Mouse (Mus musculus) kidney, postnatal 25 days (tissue): ENCODE results near the gene Apoh.

ENCODE experiments used
- DNase-seq, 2 experiments: peaks; one replicate each; pipeline ENCODE4 v3.0.0; 2021; ENCODE audit warnings: mixed read lengths in 2 of 2

Apoh gene

DNA sequence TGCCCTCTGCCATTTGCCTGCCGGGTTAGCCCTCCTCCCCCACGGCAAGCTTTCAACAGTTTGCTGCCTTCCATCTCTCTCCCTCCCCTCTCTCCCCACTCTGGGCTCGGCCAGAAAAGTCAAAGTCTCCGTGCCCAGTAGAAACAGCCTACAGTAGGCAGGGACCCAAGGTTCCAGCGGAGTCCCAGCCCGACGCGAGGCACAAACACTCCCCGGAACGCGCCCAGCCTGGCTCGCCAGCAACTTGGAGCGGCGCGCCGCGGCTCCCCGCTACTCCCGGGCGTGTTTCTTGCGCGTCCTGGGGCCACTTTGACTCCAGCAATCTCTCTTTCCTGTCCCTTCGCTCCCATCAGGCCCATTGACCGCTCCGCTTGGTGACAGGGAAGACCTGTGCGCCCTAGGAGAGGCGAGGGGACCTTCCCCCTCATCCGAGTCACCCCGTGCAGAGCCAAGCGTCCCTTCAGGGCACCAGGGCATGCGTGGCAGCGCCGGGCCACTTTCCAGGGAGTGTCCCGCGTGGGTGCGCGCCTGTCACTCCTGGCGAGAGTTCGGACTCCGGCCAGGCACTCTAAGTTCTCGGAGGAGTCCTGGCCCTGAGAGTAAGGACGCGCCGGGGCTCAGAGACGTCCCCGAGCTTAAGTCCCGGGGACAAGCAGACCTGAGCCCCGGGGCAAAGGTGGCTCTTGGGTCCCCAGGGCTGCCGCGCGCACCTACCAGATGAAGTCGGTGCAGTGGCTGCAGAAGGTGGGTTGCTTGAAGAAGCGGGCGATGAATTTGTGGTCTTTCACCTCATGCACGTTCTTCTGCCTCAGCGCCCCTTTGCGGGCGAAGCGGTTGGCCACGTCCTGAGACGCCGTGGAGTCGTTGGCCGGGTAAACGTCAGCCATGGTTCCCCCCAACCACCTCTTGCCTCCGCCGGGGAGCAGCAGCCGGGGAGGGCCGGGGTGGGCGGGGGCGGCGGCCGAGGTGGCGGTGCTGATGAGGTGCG, at the start of gene Apoh:
Apoh (plus strand) TSS at position 574 of the 988 bp plus-strand sequence.
- peak; percentile 57 to 70 for DNase-seq

- no peak for DNase-seq
Measured at GRCm38 (mm10) chr11:108293843-108294242, 49.3 kb upstream of the Apoh start.

- no peak for DNase-seq
Measured at GRCm38 (mm10) chr11:108294305-108294813, 48.8 kb upstream of the Apoh start.

- no peak for DNase-seq
Measured at GRCm38 (mm10) chr11:108295373-108295772, 47.8 kb upstream of the Apoh start.

DNA sequence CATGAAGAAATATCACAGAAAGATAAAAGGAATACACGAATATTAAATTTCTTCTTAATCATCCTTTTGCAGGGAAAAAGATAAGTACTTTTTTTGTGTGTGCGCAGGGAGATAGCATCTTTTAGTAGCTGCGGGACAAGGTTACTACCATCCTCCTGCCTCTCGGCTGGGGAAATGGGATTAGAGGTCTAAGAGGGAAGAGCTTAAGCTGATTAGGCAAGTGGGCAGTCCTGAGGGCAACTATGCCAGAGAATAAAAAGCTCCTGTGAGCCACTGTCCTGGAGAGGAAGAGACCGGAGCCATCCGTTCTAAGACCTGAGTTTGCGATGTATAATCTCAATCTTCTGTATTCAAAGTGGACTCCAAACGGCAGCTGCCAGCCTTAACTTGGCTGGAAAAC, 45.2 kb upstream of the Apoh start:
- no peak for DNase-seq

DNA sequence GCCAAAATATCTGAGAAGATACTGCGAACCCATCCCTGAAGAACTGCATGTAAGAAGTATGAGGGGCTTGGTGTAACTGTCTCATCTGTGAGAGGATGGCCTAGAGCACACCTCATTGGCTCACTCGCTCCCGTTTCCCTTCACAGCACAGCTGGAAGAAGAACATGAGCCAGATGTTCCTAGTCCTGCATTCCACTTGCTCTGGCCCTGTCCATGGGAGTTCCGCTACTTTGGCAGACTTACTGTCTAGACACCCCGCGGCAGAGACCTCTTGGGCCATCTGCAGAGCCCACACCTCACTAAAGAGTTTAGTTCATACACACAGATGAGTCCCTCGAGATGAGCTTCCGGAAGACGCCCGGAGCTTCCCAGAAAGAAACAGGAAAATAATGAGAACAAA, 43.2 kb upstream of the Apoh start:
- DNase-seq, result no peak

DNA sequence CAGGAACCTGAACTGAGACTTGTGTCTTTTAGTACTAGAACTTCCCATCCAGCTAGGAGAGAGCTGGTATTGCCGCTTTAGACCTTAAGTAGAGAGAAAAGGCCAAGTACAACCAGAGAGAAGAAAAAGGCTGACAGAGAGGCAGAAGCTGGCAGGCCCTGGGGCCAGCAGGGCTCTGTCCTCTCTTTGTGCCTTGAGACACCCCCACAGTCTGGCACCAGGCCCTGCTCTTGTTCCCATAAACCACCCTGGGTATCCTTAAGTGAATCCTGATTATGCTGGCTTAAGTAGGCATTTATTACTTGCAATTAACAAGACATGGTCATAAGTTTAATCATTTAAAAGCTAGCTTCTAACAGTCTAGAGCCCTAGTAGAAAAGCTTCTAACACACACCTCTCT, 42.7 kb upstream of the Apoh start:
- DNase-seq, result no peak

- DNase-seq, result no peak
Measured at GRCm38 (mm10) chr11:108301036-108301435, 42.1 kb upstream of the Apoh start.

GRCm38 (mm10) chr11:108301796-108302490, 41.2 kb upstream of the Apoh start:
- no peak for DNase-seq

DNA sequence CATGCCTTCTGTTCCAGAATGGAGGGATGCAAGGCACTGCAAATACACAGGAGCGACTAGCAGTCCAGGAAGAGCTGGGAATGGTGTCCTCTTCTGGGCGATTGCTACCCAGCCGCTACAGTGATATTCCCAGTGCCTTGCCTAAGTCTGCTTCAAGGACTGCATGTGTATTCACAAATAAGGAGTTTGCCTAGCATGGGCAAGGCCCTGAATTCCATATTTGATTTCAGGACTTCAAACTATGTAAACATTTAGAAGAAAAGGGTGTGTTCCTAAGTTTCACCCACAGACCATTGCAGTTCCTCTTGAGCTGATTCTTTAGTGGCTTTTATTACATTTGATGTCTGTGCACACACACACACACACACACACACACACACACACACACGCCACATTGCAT, 39.4 kb upstream of the Apoh start:
- no peak for DNase-seq

GRCm38 (mm10) chr11:108307258-108307657, 35.9 kb upstream of the Apoh start:
- no peak for DNase-seq

- no peak for DNase-seq
Measured at GRCm38 (mm10) chr11:108308253-108308652, 34.9 kb upstream of the Apoh start.

GRCm38 (mm10) chr11:108309791-108310190, 33.4 kb upstream of the Apoh start:
- DNase-seq, result peak in 1 of 2 experiments; percentile 11

DNA sequence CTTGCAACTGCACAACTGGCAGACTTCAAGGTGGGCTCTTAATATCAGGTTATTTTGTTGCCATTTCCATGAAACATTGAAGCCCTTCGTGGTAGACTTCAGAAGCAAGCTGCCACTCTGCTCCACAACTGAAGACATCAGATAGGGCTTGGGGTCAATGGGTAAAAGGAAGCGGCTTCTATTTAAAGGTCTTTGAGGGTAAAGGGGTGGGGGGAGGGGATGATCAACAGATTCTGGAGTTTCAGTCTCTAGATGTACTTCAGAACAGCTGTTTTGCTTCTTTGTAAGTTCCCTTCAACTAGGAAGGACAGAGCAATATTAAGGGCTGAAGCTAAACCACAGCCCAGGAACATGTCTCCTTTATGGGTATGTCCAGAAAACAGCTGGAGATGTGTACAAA, 31.2 kb upstream of the Apoh start:
- no peak for DNase-seq

DNA sequence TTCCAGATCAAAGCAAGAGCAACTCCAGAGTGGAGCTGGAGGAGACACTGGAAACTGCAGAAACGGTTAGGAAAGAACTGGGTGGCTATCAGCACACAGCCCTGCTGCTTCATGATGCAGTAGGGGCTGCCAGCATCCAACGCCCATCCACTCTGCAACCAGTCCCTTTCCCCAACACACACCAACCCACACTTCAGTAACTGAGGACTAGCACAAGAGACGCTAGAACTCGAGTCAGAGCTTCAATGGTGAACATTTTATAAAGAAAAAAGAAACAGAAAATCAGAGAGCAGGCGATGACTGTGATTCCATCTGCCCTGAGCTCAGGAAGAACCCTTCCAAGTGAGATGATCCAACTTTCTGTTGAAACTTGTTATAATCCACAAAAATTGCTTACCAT, 30.6 kb upstream of the Apoh start:
- DNase-seq, result no peak

DNA sequence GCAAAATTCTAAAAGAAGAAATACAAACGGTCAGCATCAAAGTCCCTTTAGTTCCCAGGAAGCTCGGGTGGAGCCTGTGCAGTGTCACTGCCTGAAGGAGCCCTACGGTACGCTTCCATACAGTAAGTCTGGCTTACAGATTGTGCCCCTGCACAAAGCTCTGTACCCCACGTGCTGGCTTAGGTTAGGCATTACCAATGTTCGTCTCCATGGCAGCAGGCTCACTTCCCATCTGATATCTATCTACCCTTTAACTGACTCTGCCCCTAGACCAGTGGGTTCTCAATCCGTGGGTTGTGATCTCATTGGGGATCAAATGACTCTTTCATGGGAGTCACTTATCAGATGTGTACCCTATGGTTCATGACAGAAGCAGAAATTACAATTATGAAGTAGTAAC, 27.4 kb upstream of the Apoh start:
- DNase-seq, result no peak

DNA sequence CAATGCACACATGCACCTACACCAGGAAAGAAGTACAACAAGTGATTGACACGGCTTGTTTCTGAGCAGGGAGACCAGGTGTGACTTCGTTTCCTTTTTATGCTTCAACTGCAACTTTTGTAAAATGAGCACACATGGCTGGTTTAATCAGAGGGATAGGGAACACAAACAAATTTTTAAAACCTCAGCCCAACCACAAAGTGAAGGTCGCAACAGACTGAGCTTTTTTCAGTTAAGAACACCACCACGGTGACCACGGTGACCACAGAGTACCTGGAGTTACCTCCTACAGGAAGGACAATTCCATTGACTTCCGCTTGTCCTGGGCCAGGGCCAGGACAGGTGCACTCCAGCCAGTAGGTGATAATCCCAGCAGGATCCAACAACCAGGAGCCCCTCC, 25.3 kb upstream of the Apoh start:
- no peak for DNase-seq

- DNase-seq, result no peak
Measured at GRCm38 (mm10) chr11:108319162-108319561, 24.0 kb upstream of the Apoh start.

DNA sequence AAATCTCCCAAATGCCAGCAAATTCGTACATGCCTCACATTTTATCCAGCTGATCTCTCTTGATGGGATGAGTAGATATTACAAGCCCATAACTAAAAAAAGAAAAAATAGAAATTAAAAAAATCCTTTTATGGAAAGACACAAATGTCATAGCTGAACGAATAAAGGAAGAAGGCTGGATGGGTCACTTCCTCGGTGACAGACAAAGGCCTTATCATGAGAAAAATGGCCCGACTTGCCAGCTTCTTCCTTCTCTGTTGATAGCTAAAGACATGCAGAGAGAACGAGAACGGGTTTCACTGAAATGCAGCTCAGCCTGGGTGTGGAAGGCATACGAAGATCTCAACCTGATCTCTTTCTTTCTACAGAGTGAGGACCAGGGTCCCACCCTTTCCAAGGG, 22.6 kb upstream of the Apoh start:
- no peak for DNase-seq

- no peak for DNase-seq
Measured at GRCm38 (mm10) chr11:108322156-108322555, 21.0 kb upstream of the Apoh start.

DNA sequence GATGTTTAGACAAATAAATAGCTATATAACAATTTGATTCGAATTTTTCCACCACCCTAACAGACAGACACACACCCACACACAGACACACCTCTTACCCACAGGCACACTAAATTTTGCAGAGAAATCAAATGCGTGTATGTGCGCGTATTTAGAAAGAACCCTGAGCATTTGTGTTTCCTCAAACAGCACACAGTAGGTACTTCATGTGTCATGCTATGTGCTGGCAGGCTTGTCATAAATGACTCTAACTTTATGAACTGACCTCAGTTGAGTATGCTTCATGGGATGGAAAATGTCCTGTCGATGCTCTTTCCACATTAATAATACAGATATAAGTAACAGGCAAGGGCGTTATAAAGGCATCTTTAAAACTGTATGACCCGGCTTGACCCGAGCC, 17.2 kb upstream of the Apoh start:
- no peak for DNase-seq

- no peak for DNase-seq
Measured at GRCm38 (mm10) chr11:108330818-108331217, 12.3 kb upstream of the Apoh start.

DNA sequence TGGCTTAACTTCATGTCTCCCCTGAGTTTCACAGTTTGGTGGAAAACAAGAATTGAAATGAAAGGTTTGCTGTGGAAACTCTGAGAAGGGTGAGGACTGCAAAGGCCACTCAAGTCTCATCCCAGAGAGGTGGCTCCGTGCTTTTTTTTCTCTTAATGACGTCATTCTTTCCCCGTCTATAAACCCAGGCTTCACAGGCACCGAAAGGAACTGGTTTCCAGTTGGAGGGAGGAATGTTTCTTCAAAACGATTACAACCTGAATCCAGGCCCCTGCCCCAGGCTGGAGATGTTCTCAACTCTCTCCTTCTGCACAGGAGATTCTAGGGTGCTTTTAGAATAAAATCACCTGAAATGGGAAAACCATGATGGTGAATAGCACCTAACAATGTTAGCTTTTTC, 10.1 kb upstream of the Apoh start:
- DNase-seq, result no peak
